21 mouse cellular contexts compared by ENCODE assay signal in genomic region chr11:40545537-40545936, GRCm38 (mm10).
DNase-seq lines count a peak whose midpoint lies in the region; ATAC-seq lines count a peak whose summit lies in the region.
"Had no signal": no experiment of that assay in that cellular context is flagged by ENCODE, and none has a peak within 500 bp of the region (broad histone marks: within the 10 kb centered on the region; RNA-seq: fewer than 3 reads in every experiment).

No protein-coding gene starts in this region.

- no peaks in the 10 kb centered on the region for H3K9me3 ChIP-seq in hindbrain, embryonic 13.5 days
- H3K9me3 ChIP-seq in hindbrain, embryonic 10.5 days = no peaks in the 10 kb centered on the region
- no peaks in the 10 kb centered on the region for H3K9me3 ChIP-seq in midbrain, embryonic 12.5 days
- H3K9me3 ChIP-seq in midbrain, embryonic 10.5 days (replicated peaks) = no peaks in the 10 kb centered on the region
- H3K9me3 ChIP-seq: embryonic facial prominence, embryonic 12.5 days; forebrain, embryonic 12.5 days; heart, embryonic 12.5 days; hindbrain, embryonic 15.5 days had no signal

- no peak overlapping the region for H3K4me3 ChIP-seq in hindbrain, embryonic 13.5 days
- no peak overlapping the region for H3K4me3 ChIP-seq in hindbrain, embryonic 10.5 days
- H3K4me3 ChIP-seq in midbrain, embryonic 12.5 days = no peak overlapping the region
- H3K4me3 ChIP-seq in midbrain, embryonic 10.5 days = no peak overlapping the region
- H3K4me3 ChIP-seq: embryonic facial prominence, embryonic 12.5 days; forebrain, embryonic 12.5 days; heart, adult 2 months; heart, embryonic 12.5 days; hindbrain, embryonic 15.5 days had no signal

- 33% methylated on average over 1 of the region's 1 CpGs for WGBS in hindbrain, embryonic 13.5 days
- WGBS in hindbrain, embryonic 10.5 days = 80% methylated on average over 1 of the region's 1 CpGs
- 67% methylated on average over 1 of the region's 1 CpGs for WGBS in midbrain, embryonic 12.5 days
- 82% methylated on average over 1 of the region's 1 CpGs for WGBS in midbrain, embryonic 10.5 days

- DNase-seq in hindbrain, embryonic 10.5 days (ENCODE audit: low spot score) = no peak
- no peak for DNase-seq in midbrain, embryonic 10.5 days (ENCODE audit: low spot score)
- DNase-seq in retina, postnatal 1 day = peak; percentile 69
- no peak for DNase-seq in retina, embryonic 14.5 days (ENCODE audit: low spot score)
- DNase-seq in retina, postnatal 7 days (ENCODE audit: low read depth, low spot score) = peak; percentile 16
- no peak for DNase-seq in adrenal gland, postnatal 36 days
- DNase-seq: adrenal gland, adult 2 months; adrenal gland, postnatal 25 days; cerebellum, adult 11 months; cerebellum, adult 8-10 months; cerebellum, postnatal 14 days; embryo, embryonic 11 days; gastrocnemius, postnatal 14 days; heart, adult 2 months had no signal

- H3K27ac ChIP-seq in hindbrain, embryonic 13.5 days = 0 out of 2 replicates have a peak overlapping the region, but pooled peaks have one; percentile 20
- no peak overlapping the region for H3K27ac ChIP-seq in hindbrain, embryonic 10.5 days
- peak overlapping the region; percentile 25; the same call in 1 of the 2 replicates for H3K27ac ChIP-seq in midbrain, embryonic 12.5 days (replicated peaks)
- H3K27ac ChIP-seq in midbrain, embryonic 10.5 days (replicated peaks) = no peak overlapping the region
- H3K27ac ChIP-seq: embryonic facial prominence, embryonic 12.5 days; forebrain, embryonic 12.5 days; heart, adult 2 months; hindbrain, embryonic 15.5 days had no signal

- H3K9ac ChIP-seq in hindbrain, embryonic 13.5 days = no peak overlapping the region
- H3K9ac ChIP-seq in midbrain, embryonic 12.5 days (replicated peaks) = no peak overlapping the region
- H3K9ac ChIP-seq: embryonic facial prominence, embryonic 12.5 days; forebrain, embryonic 12.5 days; heart, embryonic 12.5 days; hindbrain, embryonic 15.5 days had no signal

- peaks cover 4% of the 10 kb centered on the region; the same call in 1 of the 2 replicates for H3K27me3 ChIP-seq in hindbrain, embryonic 13.5 days
- no peaks in the 10 kb centered on the region for H3K27me3 ChIP-seq in hindbrain, embryonic 10.5 days (ENCODE audit: insufficient read depth, poor library complexity, severe bottlenecking)
- H3K27me3 ChIP-seq in midbrain, embryonic 12.5 days = no peaks in the 10 kb centered on the region
- no peaks in the 10 kb centered on the region for H3K27me3 ChIP-seq in midbrain, embryonic 10.5 days (ENCODE audit: low read depth, poor library complexity, severe bottlenecking)
- H3K27me3 ChIP-seq: embryonic facial prominence, embryonic 12.5 days; forebrain, embryonic 12.5 days; heart, embryonic 12.5 days; hindbrain, embryonic 15.5 days had no signal

- no peak for ATAC-seq in hindbrain, embryonic 13.5 days (ENCODE audit: low FRiP score)
- ATAC-seq in midbrain, embryonic 12.5 days (ENCODE audit: low FRiP score, low read depth) = no peak
- ATAC-seq: forebrain, embryonic 16.5 days had no signal

- no peaks in the 10 kb centered on the region for H3K36me3 ChIP-seq in hindbrain, embryonic 13.5 days
- no peaks in the 10 kb centered on the region for H3K36me3 ChIP-seq in hindbrain, embryonic 10.5 days
- H3K36me3 ChIP-seq in midbrain, embryonic 12.5 days = no peaks in the 10 kb centered on the region
- no peaks in the 10 kb centered on the region for H3K36me3 ChIP-seq in midbrain, embryonic 10.5 days
- H3K36me3 ChIP-seq: embryonic facial prominence, embryonic 12.5 days; forebrain, embryonic 12.5 days; heart, embryonic 12.5 days; hindbrain, embryonic 15.5 days had no signal

- H3K4me1 ChIP-seq in hindbrain, embryonic 13.5 days (replicated peaks) = peaks cover 3% of the 10 kb centered on the region; the same call in 1 of the 2 replicates
- H3K4me1 ChIP-seq in hindbrain, embryonic 10.5 days (replicated peaks) = peaks cover 13% of the 10 kb centered on the region
- no peaks in the 10 kb centered on the region for H3K4me1 ChIP-seq in midbrain, embryonic 12.5 days
- H3K4me1 ChIP-seq in midbrain, embryonic 10.5 days = no peaks in the 10 kb centered on the region
- H3K4me1 ChIP-seq: embryonic facial prominence, embryonic 12.5 days; forebrain, embryonic 12.5 days; heart, embryonic 12.5 days; hindbrain, embryonic 15.5 days had no signal

- no peak overlapping the region for H3K4me2 ChIP-seq in hindbrain, embryonic 13.5 days
- H3K4me2 ChIP-seq in midbrain, embryonic 12.5 days (replicated peaks) = no peak overlapping the region
- H3K4me2 ChIP-seq: embryonic facial prominence, embryonic 12.5 days; forebrain, embryonic 12.5 days; heart, embryonic 12.5 days; hindbrain, embryonic 15.5 days had no signal

Comparison
In these comparisons a context has a peak if more than half of its experiments do, and no peak if none do; other contexts are left out.
1. H3K27ac ChIP-seq: peak in hindbrain, embryonic 13.5 days (single experiment) and midbrain, embryonic 12.5 days (single experiment); none in hindbrain, embryonic 10.5 days (single experiment) and midbrain, embryonic 10.5 days (single experiment).
2. DNase-seq: peak in retina, postnatal 1 day (single experiment) and retina, postnatal 7 days (single experiment); none in hindbrain, embryonic 10.5 days (single experiment), midbrain, embryonic 10.5 days (single experiment), retina, embryonic 14.5 days (single experiment) and adrenal gland, postnatal 36 days (0 of 2).